Mouse (Mus musculus) testis, postnatal 10 days (tissue): ENCODE results near the gene Golt1b.

Experiments
- DNase-seq: peaks from one replicate; pipeline ENCODE4 v3.0.0; 2021; ENCODE audit warnings: low spot score

Gene Golt1b

GRCm38 (mm10) chr6:142384521-142384920 is 2.5 kb upstream of the Golt1b start:
- DNase-seq, result no peak

GRCm38 (mm10) chr6:142386285-142387010 is 573 bp upstream of the Golt1b start:
- DNase-seq, result no peak

GRCm38 (mm10) chr6:142387755-142388271 is 792 bp downstream of the Golt1b start:
- DNase-seq, result no peak

GRCm38 (mm10) chr6:142389101-142389500 is 2.1 kb downstream of the Golt1b start:
- no peak for DNase-seq

- no peak for DNase-seq
These were observed 5.3 kb downstream of the Golt1b start for GRCm38 (mm10) chr6:142392312-142392711.

GRCm38 (mm10) chr6:142394669-142395068 is 7.6 kb downstream of the Golt1b start:
- DNase-seq, result no peak

- no peak for DNase-seq
These were observed 8.7 kb downstream of the Golt1b start for GRCm38 (mm10) chr6:142395756-142396155.

GRCm38 (mm10) chr6:142411140-142411539 is 24.1 kb downstream of the Golt1b start:
- no peak for DNase-seq

- no peak for DNase-seq
These were observed 26.0 kb downstream of the Golt1b start, which contains the start of gene Spx for GRCm38 (mm10) chr6:142412906-142413491. Gene Spx (plus strand): TSS chr6:142413441.

- DNase-seq, result no peak
These were observed 26.8 kb downstream of the Golt1b start for GRCm38 (mm10) chr6:142413845-142414244.

- DNase-seq, result peak; percentile 43
These were observed 27.6 kb downstream of the Golt1b start for GRCm38 (mm10) chr6:142414597-142414996.

- DNase-seq, result no peak
These were observed 38.0 kb downstream of the Golt1b start for GRCm38 (mm10) chr6:142424976-142425375.

GRCm38 (mm10) chr6:142429072-142429471 is 42.1 kb downstream of the Golt1b start:
- no peak for DNase-seq

- no peak for DNase-seq
These were observed 64.4 kb downstream of the Golt1b start for GRCm38 (mm10) chr6:142451381-142451780.

- DNase-seq, result no peak
These were observed 66.3 kb downstream of the Golt1b start for GRCm38 (mm10) chr6:142453311-142453710.
